Mouse (Mus musculus) adrenal gland (tissue): ENCODE data around the gene Fgfr2.

Experiments used
- intact Hi-C: fragments of 180-260 bp; cut with DNase I; formaldehyde crosslinking; loops from one replicate; pipeline ENCODE4 v1.15.1; 2025

Gene Fgfr2

GRCm38 (mm10) chr7:132656075-132656474, 467.1 kb downstream of the Fgfr2 start:
- intact Hi-C loops, result loop anchor here (2.0 to 5.0 kb wide), 3 partner anchors 155 to 347 kb away; no protein-coding TSS in a partner anchor

DNA sequence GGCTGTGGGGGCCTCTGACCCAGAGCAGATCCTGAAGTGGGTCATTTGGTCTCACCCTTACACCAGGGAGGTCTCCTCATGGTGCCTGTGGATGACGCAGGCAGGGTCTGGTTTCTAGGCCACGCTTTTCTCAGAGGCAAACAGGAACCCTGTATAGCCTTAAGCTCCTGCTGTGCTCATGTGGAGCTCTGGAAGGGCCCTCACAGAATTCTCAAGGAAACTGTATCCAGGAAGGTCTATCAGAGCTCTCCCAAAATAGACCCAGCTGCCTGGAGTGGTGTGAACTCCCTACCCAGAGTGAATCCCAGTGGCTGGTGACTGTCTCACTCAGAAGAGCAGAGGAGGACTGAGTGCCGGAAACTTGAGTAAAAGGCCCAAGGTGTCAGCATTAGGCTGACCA, 468.7 kb downstream of the Fgfr2 start:
- intact Hi-C loops, result no loop called here

DNA sequence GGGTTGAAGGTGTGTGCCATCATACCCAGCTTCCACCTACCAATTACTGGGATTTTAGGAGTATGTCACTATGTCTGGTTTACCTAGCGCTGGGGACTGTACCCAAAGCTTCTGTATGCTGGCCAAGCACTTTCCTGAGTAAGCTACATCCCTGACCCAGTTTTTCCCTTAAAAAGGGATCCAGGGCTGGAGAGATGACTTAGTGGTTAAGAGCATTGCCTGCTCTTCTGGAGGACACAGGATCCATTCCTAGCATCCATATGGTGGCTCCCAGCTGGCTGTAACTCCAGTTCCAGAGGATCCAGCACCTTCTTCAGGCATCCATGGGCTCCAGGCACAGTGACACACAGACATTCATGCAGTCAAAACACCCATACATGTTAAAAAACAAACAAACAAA, 476.6 kb downstream of the Fgfr2 start:
- intact Hi-C loops, result no loop called here

DNA sequence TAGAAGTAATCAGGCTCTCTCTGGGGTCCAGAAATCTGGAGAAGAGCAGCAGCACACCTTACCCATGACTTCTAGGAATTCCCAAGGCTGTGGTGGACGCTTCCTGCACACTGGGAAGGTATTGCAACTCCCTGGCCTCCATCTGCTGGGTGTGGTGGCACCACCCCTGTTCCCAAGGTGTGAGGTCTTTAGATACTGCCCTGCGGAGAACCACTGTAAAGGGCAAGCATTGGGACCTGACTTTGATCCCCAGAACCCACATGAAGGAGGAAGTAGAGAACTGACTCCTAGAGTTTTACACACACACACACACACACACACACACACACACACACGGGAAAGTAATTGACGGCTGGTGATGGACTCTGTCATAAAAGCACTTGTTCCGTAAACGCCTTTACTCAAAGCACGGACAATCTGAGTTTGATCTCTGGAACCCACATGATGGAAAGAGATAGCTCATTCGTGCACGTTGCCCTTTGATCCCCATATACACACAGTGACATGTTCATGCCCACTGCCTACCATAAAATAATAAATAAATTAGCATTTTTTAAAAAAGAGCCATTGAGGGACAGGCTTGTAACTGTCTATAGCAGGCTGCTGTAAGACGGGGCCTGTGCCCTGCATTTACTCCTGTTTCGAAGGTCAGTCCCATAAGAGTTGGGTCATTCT, 478.4 kb downstream of the Fgfr2 start:
- intact Hi-C loops, result no loop called here

- intact Hi-C loops, result no loop called here
Measured at GRCm38 (mm10) chr7:132641606-132642005, 481.5 kb downstream of the Fgfr2 start.

- intact Hi-C loops, result no loop called here
Measured at GRCm38 (mm10) chr7:132640946-132641345, 482.2 kb downstream of the Fgfr2 start.

DNA sequence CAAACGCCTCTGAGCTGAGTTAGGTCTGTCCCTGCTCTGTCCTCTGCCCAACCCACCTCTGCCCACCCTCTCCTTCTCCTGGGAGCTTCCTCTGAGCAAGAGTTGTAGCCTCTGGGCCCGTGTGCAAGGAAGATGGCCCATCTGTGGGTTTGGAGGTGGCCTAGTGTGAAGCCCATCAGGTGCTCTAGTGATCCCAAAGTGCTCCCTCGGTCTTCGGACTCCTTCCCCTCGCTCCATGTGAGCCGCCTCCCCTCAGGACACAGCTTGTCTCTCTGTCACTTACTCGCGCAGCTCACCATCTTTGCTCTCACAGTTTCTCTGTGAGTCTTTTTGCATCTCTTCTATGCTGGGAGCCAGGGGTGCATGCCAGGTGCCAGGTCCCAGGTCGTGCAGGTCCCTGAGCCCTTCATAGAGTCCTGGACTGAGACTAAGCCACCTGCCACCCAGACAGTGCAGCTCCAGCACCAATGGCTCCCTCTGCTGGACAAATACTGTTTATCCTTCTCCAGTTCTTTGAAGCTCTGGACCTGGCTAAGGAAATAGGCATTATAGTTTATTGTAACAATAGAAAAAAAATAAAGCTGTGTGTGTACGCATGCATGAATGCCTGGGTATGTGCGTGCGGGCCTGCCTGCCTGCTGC, 484.6 kb downstream of the Fgfr2 start:
- intact Hi-C loops, result loop anchor here (5.0 kb wide), 1 partner anchor 61 kb away; the partner anchor contains the start of gene Oat

DNA sequence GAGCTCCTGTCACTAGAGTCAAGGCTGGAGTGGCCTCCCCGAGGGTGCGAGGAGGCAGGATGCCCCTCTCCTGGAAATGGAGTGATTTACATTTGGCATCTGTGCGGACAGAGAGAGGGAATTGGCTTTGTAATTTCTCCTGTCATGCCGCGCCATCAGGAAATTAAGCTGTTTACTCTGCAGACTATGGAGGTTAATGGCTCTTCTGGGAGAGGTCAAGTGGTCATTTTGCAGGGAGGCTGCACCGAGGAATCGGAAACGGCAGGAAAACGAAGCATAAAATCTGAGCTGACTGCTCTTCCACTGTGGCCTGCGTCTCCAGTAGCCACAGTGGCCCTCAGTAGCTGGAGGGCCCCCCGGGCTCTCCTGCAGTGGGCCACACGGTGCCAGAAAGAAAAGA, 485.9 kb downstream of the Fgfr2 start:
- intact Hi-C loops, result loop anchor here (5.0 kb wide), 1 partner anchor 60 kb away; the partner anchor contains the start of gene Oat

DNA sequence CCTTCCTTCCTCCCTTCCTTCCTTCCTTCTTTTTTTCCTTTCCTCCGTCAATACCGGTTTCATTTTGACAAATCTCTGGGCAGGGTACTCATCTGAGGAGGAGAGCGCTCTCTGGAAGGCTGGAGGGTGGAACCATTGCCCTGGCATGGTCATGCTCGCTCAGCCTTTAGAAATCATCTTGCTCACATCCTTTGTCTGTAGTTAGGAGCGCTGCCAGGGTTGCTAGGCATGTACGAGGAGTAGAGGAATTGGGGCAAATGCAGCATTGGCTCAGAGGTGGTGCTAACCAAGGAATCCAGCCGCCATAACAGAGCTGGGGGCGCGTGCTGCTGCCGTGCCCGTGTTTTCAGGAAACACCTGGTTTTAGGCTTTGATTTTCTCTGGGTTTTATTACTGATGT, 491.8 kb downstream of the Fgfr2 start:
- intact Hi-C loops, result no loop called here

DNA sequence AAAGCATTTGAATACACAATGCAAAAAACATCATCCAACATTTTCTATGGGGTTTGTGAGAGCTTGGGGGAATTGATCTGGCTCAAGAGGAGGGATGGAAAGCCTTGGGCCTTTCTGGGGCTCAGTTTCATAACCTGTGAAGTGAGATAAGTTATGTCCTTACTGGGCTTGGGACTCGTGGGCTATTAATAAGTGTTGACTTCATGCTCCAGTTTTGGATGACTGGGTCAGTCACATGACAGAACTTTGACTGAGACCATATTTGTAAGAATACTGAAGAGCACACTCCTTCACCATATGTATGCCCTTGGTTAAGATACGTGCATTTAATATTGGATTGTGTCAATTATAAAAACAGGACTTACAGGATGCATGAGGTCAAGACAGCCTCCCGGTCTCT, 495.7 kb downstream of the Fgfr2 start:
- intact Hi-C loops, result no loop called here

DNA sequence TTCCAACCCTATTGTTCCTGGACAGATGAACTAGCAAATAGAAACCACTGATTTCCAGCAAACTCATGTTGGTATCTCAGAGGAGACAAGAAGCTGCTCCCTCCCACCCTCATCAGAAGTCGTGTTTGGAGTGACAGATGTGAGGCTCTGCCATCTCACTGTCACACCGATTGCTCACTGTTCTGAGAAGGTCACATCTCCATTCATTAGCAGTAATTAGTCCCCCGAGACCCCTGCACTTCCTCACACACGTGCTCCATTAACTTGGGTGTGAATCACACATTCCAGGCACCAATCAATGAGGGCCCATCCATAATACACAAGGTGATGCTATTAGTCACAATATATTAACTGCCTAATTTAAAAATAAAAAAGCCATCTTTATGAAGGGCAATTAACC, 497.0 kb downstream of the Fgfr2 start:
- intact Hi-C loops, result no loop called here

DNA sequence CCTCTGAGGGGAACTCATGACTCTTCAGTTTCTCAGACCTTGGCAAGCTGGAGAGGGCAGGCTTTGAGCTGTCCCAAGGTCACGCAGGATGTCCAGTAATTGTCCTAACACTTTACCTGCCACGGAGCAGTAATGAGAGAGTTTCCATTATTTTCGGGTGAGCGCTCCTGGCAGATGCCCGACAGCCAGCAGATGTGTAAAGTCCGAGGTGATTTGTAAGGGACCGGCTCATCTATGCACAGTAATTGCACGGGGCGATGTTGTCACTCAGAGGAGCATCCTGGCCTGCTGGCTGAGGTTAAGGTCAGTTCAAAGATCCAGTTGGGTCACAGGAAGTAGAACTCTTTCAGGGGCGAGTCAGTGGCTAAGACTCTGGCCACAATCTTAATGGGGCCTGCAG, 499.0 kb downstream of the Fgfr2 start:
- intact Hi-C loops, result no loop called here

DNA sequence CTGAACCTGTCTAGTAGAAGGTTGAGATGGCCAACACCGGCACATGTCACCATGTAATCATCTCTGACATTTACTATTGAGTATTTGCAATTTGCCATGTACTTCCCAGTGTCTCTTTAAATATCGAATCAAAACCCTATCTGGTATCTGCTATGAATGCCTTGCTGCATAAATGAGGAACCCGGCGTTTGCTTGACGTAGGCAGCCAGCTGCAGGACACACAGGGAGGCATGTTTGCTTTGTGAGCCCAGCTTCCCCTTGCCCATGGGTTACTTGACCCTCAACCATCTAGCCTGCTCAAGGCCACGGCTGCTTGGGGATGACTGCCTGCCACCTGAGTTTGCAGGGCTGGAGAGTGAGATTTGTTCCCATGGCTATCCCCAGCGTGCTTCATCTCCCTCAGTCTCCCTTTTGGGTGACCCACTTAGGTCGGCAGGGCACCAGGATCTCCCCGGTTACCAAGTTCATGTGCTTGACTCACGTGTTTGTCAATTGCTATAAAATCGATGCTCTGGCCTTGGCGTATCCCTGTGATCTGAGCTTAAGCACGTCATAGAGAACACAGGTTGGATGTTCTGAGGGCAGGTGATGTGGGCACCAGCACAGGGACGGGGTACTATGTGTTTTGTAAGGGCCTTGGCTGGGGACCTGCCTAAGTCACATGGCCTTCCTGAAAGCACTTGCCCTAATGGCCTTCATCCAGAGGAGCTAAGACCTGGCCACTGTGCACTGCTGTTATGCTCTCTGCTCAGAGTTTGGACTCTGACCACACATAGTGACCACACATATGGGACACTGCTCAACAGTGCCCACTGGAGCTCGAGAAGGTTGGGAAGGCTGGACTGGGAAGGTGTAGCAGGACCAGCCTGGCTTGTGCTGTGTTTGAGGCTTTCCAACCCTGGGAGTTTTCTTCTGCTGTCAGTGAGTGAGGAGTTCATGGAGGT, 502.9 kb downstream of the Fgfr2 start:
- intact Hi-C loops, result no loop called here

GRCm38 (mm10) chr7:132619549-132619948, 503.6 kb downstream of the Fgfr2 start:
- intact Hi-C loops, result no loop called here

GRCm38 (mm10) chr7:132617021-132617564, 506.1 kb downstream of the Fgfr2 start:
- intact Hi-C loops, result no loop called here

- intact Hi-C loops, result no loop called here
Measured at GRCm38 (mm10) chr7:132616391-132616790, 506.8 kb downstream of the Fgfr2 start.

- intact Hi-C loops, result no loop called here
Measured at GRCm38 (mm10) chr7:132615346-132615745, 507.8 kb downstream of the Fgfr2 start.

DNA sequence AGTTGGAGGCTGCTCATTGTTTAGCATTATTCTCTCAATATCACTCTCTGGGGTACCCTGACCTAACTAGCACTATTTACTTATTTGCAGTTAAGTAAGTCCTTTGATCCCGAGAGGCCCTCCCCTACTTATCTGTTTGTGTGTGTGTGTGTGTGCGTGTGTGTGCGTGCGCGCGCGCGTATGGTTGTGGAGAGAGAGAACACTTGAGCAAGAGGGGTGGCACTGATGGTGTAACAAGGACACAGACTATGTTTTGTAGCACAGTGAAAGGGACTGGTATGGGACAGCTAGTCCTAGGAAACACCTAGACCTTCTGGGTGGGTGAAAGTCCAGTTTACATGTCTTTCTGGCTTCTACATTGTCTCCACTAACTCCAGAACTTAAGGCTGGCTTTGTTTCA, 511.6 kb downstream of the Fgfr2 start:
- intact Hi-C loops, result no loop called here

GRCm38 (mm10) chr7:132610468-132611318, 512.5 kb downstream of the Fgfr2 start, which contains the start of gene Lhpp:
Gene Lhpp, plus strand, starts transcription at chr7:132610638.
- intact Hi-C loops, result no loop called here

- intact Hi-C loops, result no loop called here
Measured at GRCm38 (mm10) chr7:132608316-132609020, 514.7 kb downstream of the Fgfr2 start.
